Mouse (Mus musculus) layer of hippocampus, adult 18-20 months (tissue): ENCODE results near the gene Tmem42. TPM values are rescaled to one million over a fixed set of nuclear protein-coding genes. Genes with fewer than 3 reads are reported as not detected.

Source experiments
- DNase-seq, 2 experiments: peaks; one replicate each; pipeline ENCODE4 v3.0.0; 2022; ENCODE audit warnings: low spot score in 2 of 2
- long read RNA-seq: library from polyadenylated mRNA; stranded (forward); transcript quantifications from one replicate; pipeline ENCODE4 v2.0.0, GENCODE M21; 2021
- total RNA-seq, 2 experiments: library from RNA; stranded (reverse); gene quantifications; 2 replicates each; pipeline ENCODE4 v1.2.3; 2021

The Tmem42 gene
- total RNA-seq: 10 to 100 TPM; 20.8 to 24.5 TPM
- long read RNA-seq, transcript Tmem42-201 (3 exons, 1,041 nt): major isoform, 17 of 17 reads
- long read RNA-seq, partial matches to known transcripts: 0 of 17 reads
- long read RNA-seq, other reads (novel, unspliced or antisense): 0 of 17 reads

- peak; percentile 81 to 90 for DNase-seq
Observed at GRCm38 (mm10) chr9:123020995-123021631, at the start of gene Tmem42. Gene Tmem42 (plus strand): TSS chr9:123021326.

- no peak for DNase-seq
Observed at GRCm38 (mm10) chr9:122998406-122999192, 22.5 kb upstream of the Tmem42 start.

DNA sequence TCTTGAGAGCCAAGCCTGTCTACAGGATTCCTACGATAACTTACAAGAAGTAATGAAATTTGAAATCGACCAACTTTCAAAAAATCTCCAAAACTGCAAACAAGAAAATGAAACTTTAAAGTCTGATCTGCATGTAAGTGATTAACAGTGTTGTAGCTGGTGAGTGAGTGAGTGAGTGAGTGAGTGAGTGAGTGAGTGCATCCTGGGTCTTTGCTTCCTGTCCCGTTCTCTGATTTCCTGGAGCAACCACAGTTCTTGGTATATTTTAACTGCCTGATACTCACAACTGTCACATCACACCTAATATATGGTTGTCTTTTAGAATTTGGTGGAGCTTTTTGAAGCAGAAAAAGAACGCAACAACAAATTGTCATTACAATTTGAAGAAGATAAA is 21.9 kb upstream of the Tmem42 start:
- no peak for DNase-seq

GRCm38 (mm10) chr9:123004718-123005117 is 16.4 kb upstream of the Tmem42 start:
- no peak for DNase-seq

DNA sequence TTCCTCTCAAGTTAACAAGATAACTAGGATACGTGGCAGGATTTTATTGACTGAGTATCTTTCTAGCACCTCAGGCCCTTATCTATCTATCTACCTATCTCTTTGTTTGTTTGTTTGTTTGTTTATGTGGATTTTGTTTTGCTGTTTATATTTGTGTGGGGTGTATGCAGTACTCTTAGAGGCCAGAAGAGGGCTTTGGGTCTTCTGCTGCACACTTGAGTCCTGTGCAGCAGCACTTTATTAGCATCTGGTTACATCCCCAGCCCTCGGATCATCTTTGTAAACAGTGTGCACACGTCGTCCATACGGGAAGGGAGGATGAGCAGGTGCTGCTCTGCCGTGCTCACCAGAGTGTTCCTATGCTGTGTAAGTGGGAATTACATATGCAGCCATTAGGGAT is 15.1 kb upstream of the Tmem42 start:
- DNase-seq: no peak

DNA sequence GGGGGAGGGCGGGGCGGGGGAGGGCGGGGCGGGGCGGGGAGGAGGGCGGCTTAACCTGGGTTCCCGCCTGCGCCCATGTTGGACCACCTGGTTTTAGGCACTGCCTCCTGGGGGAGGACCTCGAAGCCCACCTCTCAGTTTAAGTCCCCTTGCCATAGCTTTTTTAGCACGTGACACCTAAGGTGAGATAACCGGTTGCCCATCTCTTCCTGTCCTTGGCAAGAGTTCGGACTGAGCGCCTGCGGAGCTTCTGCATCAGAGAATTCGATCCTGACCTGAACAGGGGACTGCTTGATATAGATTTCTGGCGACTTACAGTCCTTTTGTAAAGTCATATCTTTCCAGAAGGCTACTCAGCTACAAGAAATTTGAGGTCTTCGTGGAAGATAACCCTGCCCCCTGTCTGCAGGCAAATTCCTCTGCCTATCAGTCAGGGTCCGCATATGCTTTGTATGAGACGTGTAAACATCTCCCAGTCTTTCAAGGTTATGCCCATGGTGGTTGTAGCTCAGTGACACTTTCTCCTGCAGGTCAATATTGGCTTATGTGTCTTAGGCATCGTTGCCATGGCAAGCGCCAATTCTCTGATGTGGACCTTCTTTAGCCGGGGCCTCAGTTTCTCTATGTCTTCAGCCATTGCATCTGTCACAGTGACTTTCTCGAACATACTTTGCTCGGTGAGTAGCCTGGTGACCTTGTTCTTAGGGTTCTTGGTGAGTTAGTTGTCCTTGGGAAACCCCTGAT is 682 bp downstream of the Tmem42 start:
- DNase-seq: peak; percentile 4 to 28

GRCm38 (mm10) chr9:123024201-123024600 is 3.1 kb downstream of the Tmem42 start:
- DNase-seq: no peak

GRCm38 (mm10) chr9:123031496-123032246 is 10.5 kb downstream of the Tmem42 start:
- no peak for DNase-seq

DNA sequence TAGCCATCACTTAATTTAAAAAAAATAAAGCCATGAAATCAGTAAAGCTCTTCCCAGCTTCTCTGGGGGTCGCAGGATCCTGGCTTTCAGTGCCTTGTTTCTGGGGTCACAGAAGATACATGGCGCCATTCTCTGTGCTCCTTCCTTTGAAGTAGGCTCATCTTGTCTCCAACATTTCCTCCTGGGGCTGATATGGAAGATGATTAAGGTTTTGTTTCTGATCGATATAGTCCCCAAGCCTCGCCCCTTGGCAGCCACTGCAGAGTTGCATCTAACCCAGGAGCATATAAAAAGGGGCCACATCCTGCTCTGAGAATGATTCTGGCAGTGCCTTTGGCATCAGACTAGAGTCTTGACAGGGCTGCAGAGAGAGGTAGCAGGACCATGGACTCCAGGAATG is 13.3 kb downstream of the Tmem42 start, which contains the start of gene Tgm4:
Gene Tgm4, plus strand, starts transcription at position 301 of the 400 bp plus-strand sequence.
- no peak for DNase-seq

DNA sequence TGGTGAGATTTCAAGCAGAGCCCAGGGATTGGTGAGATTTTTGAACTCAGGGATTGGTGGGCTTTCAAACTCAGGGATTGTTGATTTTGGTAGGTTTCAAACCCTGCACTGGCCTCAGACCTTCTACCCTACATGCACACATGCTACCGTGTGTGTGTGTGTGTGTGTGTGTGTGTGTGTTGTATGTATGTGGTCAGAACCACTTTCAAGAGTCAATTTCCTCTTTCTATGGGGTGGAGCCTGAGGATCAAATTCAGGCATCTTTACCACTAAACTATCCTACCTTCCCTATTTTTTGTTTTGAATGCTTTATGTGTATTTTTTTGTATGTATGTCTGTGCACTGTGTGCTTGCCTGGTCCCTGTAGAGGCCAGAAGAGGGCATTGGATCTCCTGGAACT is 26.5 kb downstream of the Tmem42 start:
- DNase-seq: no peak

GRCm38 (mm10) chr9:123058724-123059292 is 37.7 kb downstream of the Tmem42 start:
- DNase-seq: no peak

GRCm38 (mm10) chr9:123060172-123060571 is 39.0 kb downstream of the Tmem42 start:
- no peak for DNase-seq

Other genes with a start within 250 kb of the Tmem42 start
- 10 to 100 TPM; 20.2 to 22.0 TPM for gene Tcaim, start 215.8 kb upstream of the Tmem42 start, total RNA-seq
- gene Gm35549, start 177.3 kb upstream of the Tmem42 start, total RNA-seq: not detected
- 100 to 1,000 TPM; 152 to 156 TPM for gene Zfp445, start 155.3 kb upstream of the Tmem42 start, total RNA-seq
- gene Zkscan7, start 135.6 kb upstream of the Tmem42 start, total RNA-seq: 1 to 10 TPM; 4.1 to 4.7 TPM
- 1 to 10 TPM; 6.7 to 7.0 TPM for gene Zfp105, start 98.3 kb upstream of the Tmem42 start, total RNA-seq
- 10 to 100 TPM; 21.8 to 25.0 TPM for gene 1110059G10Rik, start 70.3 kb upstream of the Tmem42 start, total RNA-seq
- gene Kif15, start 70.3 kb upstream of the Tmem42 start, total RNA-seq: under 1 TPM; 0.15 to 0.52 TPM
- gene Tgm4, start 13.4 kb downstream of the Tmem42 start, total RNA-seq: 1 to 10 TPM; 1.5 to 2.4 TPM
- gene Zdhhc3, start 91.9 kb downstream of the Tmem42 start, total RNA-seq: 10 to 100 TPM; 57.5 to 62.1 TPM
- 10 to 100 TPM; 41.1 to 41.9 TPM for gene Exosc7, start 91.9 kb downstream of the Tmem42 start, total RNA-seq
- 1 to 10 TPM; 1.7 to 2.4 TPM for gene Clec3b, start 129.6 kb downstream of the Tmem42 start, total RNA-seq
- gene Cdcp1, start 194.7 kb downstream of the Tmem42 start, total RNA-seq: not detected
- 10 to 100 TPM; 38.2 to 40.8 TPM for gene Tmem158, start 239.4 kb downstream of the Tmem42 start, total RNA-seq